Mouse (Mus musculus) embryo, embryonic 10 days (tissue): ENCODE data around the gene Pdzd8.

Experiments
- DNase-seq: peaks from one replicate; pipeline ENCODE4 v3.0.0-alpha.2; 2015; ENCODE audit warnings: low spot score

The Pdzd8 gene

DNA sequence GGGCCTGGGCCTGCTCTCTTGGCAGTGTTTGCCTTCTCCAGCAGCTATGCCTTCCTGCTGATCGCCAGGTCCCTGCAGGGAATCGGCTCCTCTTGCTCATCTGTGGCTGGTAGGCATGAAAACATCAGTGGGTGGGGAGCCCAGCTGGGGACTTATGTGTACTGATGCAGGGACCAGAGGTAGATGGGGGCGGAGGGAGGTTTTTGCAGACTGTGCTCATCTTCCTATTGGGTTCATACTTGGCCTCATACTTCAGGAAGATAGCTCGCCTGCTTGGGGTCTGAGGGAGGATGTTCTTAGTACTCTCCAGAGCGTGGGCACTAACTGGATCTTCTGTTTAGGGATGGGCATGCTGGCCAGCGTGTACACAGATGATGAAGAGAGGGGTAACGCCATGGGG lies 72.4 kb downstream of the Pdzd8 start:
- no peak for DNase-seq

DNA sequence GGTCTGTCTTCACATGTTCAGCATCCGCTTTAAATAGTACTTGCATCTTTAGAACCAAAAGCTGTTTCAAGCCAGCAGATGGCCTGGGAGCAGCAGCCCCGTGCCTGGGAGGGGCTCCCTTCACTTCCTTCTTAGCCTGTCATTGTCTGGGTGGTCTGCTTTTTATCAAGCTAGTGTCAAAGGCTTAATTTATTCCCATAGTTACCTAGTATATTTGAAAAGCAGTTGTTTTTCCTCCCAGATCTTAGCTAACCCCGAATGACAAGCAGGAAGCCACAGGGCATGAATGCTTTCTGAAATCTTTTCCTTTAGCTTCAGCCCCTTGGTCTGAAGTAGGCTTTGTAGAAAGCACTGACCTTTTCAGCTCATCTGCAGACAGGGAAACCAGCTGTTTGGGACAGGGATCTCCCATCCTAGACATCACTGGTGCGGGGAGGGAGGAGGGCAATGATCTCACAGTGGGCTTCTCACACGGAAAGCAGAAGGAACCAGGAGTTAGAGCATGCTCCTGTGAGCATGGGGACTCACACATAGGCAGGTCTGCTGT lies 78.1 kb downstream of the Pdzd8 start:
- peak; percentile 72 for DNase-seq

- no peak for DNase-seq
Measured at GRCm38 (mm10) chr19:59265907-59266306, 79.7 kb downstream of the Pdzd8 start.

GRCm38 (mm10) chr19:59264838-59265532 lies 80.6 kb downstream of the Pdzd8 start:
- no peak for DNase-seq

GRCm38 (mm10) chr19:59263171-59263570 lies 82.4 kb downstream of the Pdzd8 start:
- DNase-seq = no peak

- DNase-seq = no peak
Measured at GRCm38 (mm10) chr19:59261604-59262003, 84.0 kb downstream of the Pdzd8 start.

DNA sequence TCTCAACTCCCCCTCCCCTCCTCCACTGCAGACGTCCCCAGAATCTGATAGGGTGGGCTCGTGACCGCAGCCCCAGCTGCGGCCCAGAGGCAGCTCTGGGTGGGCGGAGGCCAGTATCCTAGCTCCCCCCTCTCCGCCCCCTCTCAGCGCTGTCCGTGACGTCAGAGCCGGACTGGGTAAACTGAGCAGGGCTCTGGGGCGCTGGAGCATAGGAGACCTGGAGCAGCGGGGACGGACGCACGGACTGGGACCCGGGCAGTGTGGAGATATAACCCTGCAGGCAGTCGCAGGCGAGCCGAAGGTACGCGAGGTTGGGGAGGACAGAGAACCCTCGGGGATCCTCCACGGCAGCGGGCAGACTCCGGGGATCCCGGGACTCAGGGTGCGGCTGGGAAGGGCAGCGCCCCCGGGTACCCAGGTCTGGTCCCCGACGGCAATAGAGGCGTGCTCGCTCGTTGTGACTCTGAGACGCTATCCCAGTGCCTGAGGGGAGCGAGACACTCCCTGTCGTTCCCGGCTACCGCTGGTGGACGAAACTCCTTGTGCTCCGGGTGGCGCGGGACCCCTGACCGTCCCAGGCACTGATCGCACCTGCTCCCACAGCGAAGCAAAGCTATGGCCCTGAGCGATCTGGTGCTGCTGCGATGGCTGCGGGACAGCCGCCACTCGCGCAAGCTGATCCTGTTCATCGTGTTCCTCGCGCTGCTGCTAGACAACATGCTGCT lies 84.7 kb downstream of the Pdzd8 start, which contains the start of gene Slc18a2:
Gene Slc18a2 (plus strand): TSS at position 179 of the 725 bp plus-strand sequence.
- DNase-seq = peak; percentile 71

DNA sequence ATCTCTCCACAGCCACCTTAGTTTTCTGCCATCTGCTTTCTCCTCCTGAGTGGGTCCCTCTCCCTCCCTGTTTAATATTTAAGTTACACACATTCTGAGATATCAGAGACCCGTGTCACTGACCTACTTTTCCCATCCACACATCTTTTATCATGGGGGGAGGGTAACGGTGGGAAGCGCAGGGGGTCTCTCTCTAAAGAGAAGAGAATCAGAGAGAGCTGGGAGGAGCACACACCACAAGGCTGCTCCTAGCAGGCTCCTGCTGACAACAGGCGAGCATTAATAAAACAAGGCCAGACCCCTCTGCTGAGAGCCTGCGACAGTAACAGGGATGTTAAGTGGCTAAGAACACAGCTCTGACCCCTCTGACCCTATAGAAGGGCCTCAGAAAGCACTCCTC lies 85.9 kb downstream of the Pdzd8 start:
- DNase-seq = no peak

- no peak for DNase-seq
Measured at GRCm38 (mm10) chr19:59252651-59253050, 92.9 kb downstream of the Pdzd8 start.

DNA sequence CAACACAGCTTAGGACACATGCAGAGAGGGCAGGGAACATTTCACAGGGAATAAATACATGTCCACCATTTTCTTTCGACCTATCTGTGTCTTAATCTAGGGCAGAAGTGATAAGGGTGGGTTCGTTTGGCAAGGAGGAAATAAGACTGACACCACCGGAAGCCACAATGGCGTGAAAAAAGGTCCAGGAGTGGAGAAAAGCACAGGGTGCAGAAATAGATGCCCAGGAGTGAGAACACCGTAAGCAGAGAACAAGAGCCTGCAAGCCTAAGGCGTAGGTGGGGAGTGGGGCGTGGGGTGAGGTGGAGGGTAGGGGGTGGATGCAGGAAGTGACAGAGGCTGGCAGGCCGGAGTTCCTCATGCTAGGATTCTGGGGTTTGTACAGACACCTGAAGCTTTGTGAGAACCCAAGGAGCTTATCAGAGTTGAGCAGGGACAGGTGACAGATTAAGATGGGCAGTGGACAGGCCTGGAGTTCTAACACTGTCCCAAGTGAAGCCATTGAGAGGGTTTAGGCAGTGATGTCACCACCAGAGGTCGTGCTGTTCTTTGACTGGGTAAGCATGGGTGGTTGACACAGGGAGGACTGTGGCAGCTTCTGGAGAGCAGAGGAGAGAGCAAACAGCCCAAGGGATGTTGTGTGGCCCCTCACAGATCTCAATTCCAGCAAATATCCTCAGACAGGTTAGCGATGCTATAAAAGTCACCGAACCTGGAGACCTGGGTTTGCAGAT lies 96.9 kb downstream of the Pdzd8 start:
- peak; percentile 51 for DNase-seq

DNA sequence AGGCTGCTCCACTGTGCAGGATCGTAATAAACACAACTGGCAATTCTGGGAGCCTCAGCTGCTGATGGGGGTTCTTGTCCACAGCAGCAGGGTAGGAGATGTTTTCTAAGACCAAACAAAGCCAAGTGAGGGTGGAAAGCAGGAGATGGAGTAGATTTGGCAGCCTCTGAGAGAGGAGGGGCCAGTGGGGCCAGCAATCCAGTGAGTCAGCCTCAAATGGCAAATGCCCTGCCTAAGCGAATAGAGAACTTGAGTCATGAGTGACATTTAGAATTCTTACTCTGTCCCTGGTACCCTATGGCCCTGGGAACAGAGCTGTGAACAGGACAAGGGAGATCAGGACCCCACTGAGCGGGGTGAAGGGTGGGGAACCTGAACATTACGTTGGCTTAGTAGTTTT lies 97.4 kb downstream of the Pdzd8 start:
- DNase-seq = no peak
